Mouse (Mus musculus): ENCODE measurements at regions not wholly inside any gene's neighbourhood (a gene's known extent, or its start where the extent isn't known, plus 50 kb on each side); places are given as distances from the start of the nearest gene placed in this dataset.

DNA sequence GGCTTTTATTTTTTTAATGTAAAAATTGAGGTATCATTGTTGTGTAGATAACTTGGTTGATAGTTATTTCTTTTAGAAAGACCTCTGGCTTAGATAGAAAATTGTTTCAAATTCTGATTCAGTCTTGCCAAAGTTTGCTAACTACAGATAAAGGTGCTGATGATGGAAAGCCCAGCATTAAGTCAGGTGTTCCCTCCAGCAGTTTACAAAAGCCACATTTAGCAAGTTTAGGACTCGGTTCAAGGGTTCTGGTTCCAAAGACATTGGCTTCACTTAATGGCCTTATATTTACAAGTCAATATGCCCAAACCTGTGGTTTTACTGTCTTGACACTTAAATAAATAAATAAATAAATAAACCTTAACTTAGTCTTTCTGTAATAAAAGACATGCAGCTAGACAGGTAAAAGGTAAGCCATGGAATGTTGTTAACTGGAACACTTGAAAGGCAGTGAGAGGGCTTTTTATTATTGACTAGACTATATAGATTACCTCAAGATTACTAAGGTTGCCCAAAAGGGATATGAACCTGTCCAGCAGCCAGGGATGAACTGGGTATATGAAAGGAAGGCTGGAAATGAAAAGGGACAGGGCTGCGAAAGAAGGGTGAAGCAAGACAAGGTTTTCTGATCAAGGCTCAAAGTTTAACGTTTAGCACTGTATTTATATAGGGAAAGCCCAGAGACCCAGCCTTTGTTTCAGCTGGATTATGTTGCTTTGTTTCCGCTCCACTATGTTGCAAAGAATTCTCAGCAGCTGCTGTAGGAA, 1472.9 kb upstream of the Slc10a2 start:
- Histone ChIP-seq H3K9me3 (replicated peaks; ENCODE audit: control insufficient read depth, low read length) (no peaks in the 10 kb centered on the region), H3K4me1 (ENCODE audit: control insufficient read depth, insufficient read depth) (no peaks in the 10 kb centered on the region), H3K27ac (ENCODE audit: low read depth) (no peak overlapping the region), H3K4me2 (ENCODE audit: low read depth, low read length) (no peak overlapping the region), H3K9ac (replicated peaks; ENCODE audit: low read depth, low read length) (no peak overlapping the region), H3K4me3 (ENCODE audit: low read depth, low read length) (no peak overlapping the region), H3K27me3 (ENCODE audit: control insufficient read depth, insufficient read depth, low read length) (no peaks in the 10 kb centered on the region), H3K36me3 (replicated peaks; ENCODE audit: control insufficient read depth, insufficient read depth, low read length) (no peaks in the 10 kb centered on the region)
- DNase-seq (ENCODE audit: low spot score) = no peak
- 73% methylated on average over 4 of the region's 4 CpGs for WGBS
- no peak for TF ChIP-seq EP300 (IDR thresholded peaks at IDR 0.05; ENCODE audit: low read depth)
- TF ChIP-seq CTCF (IDR thresholded peaks at IDR 0.05; ENCODE audit: low read depth) = no peak
- no peak for ATAC-seq (ENCODE audit: insufficient read depth, low read depth)

- DNase-seq (ENCODE audit: low spot score) (no peak), ATAC-seq (ENCODE audit: insufficient read depth, low read depth) (no peak)
- no peak overlapping the region for H3K27ac ChIP-seq (ENCODE audit: low read depth)
- no peaks in the 10 kb centered on the region for H3K9me3 ChIP-seq (replicated peaks; ENCODE audit: control insufficient read depth, low read length)
- no peak overlapping the region for H3K9ac ChIP-seq (replicated peaks; ENCODE audit: low read depth, low read length)
- 43% methylated on average over 4 of the region's 4 CpGs for WGBS
- H3K36me3 ChIP-seq (replicated peaks; ENCODE audit: control insufficient read depth, insufficient read depth, low read length) = no peaks in the 10 kb centered on the region
- H3K4me1 ChIP-seq (ENCODE audit: control insufficient read depth, insufficient read depth) = no peaks in the 10 kb centered on the region
- H3K4me3 ChIP-seq (ENCODE audit: low read depth, low read length) = no peak overlapping the region
- no peak for TF ChIP-seq CTCF (IDR thresholded peaks at IDR 0.05; ENCODE audit: low read depth)
- no peak for TF ChIP-seq EP300 (IDR thresholded peaks at IDR 0.05; ENCODE audit: low read depth)
- H3K4me2 ChIP-seq (ENCODE audit: low read depth, low read length) = no peak overlapping the region
- H3K27me3 ChIP-seq (ENCODE audit: control insufficient read depth, insufficient read depth, low read length) = no peaks in the 10 kb centered on the region
Measured at GRCm38 (mm10) chr8:6575241-6575640, 1470.1 kb upstream of the Slc10a2 start.

DNA sequence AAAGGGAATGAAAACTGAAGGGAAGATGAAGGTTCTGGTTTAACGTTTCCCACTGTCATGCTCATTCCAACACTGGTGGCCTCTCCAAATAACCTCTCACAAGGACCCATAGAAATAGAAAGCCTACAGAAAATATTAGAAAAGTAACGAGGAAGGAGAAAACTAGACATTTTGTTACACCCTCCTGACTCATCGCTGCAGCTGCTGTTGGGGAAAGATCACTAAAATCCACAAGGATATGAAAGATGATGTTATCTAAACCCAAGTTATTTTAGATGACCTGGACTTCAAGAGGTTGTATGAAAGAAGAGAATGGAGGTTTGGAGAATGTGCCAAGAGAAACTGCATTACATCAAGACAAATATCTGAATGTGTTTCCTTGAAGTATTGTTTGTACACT, 1468.3 kb upstream of the Slc10a2 start:
- 76% methylated on average over 3 of the region's 3 CpGs for WGBS
- H3K27ac ChIP-seq (ENCODE audit: low read depth) = no peak overlapping the region
- DNase-seq (ENCODE audit: low spot score) = no peak
- H3K4me3 ChIP-seq (ENCODE audit: low read depth, low read length) = no peak overlapping the region
- no peaks in the 10 kb centered on the region for H3K4me1 ChIP-seq (ENCODE audit: control insufficient read depth, insufficient read depth)
- H3K9me3 ChIP-seq (replicated peaks; ENCODE audit: control insufficient read depth, low read length) = no peaks in the 10 kb centered on the region
- TF ChIP-seq CTCF (IDR thresholded peaks at IDR 0.05; ENCODE audit: low read depth) (no peak), EP300 (IDR thresholded peaks at IDR 0.05; ENCODE audit: low read depth) (no peak)
- ATAC-seq (ENCODE audit: insufficient read depth, low read depth) = no peak
- H3K9ac ChIP-seq (replicated peaks; ENCODE audit: low read depth, low read length) = no peak overlapping the region
- H3K36me3 ChIP-seq (replicated peaks; ENCODE audit: control insufficient read depth, insufficient read depth, low read length) = no peaks in the 10 kb centered on the region
- H3K4me2 ChIP-seq (ENCODE audit: low read depth, low read length) = no peak overlapping the region
- no peaks in the 10 kb centered on the region for H3K27me3 ChIP-seq (ENCODE audit: control insufficient read depth, insufficient read depth, low read length)

- no peaks in the 10 kb centered on the region for H3K27me3 ChIP-seq (ENCODE audit: control insufficient read depth, insufficient read depth, low read length)
- no peak for TF ChIP-seq EP300 (IDR thresholded peaks at IDR 0.05; ENCODE audit: low read depth)
- peak; percentile 72 for TF ChIP-seq CTCF (IDR thresholded peaks at IDR 0.05; ENCODE audit: low read depth)
- no peak overlapping the region for H3K9ac ChIP-seq (replicated peaks; ENCODE audit: low read depth, low read length)
- DNase-seq (ENCODE audit: low spot score) (peak; percentile 33), ATAC-seq (ENCODE audit: insufficient read depth, low read depth) (no peak)
- H3K4me1 ChIP-seq (ENCODE audit: control insufficient read depth, insufficient read depth) = no peaks in the 10 kb centered on the region
- H3K4me3 ChIP-seq (ENCODE audit: low read depth, low read length) = no peak overlapping the region
- H3K36me3 ChIP-seq (replicated peaks; ENCODE audit: control insufficient read depth, insufficient read depth, low read length) = no peaks in the 10 kb centered on the region
- no peaks in the 10 kb centered on the region for H3K9me3 ChIP-seq (replicated peaks; ENCODE audit: control insufficient read depth, low read length)
- H3K27ac ChIP-seq (ENCODE audit: low read depth) = no peak overlapping the region
- peak overlapping the region; percentile 15; the same call in 1 of the 2 replicates for H3K4me2 ChIP-seq (ENCODE audit: low read depth, low read length)
- 27% methylated on average over 9 of the region's 9 CpGs for WGBS
Measured at GRCm38 (mm10) chr8:6572066-6572665, 1467.0 kb upstream of the Slc10a2 start.

GRCm38 (mm10) chr8:6550965-6551364, 1445.8 kb upstream of the Slc10a2 start:
- Histone ChIP-seq H3K27ac (ENCODE audit: low read depth) (no peak overlapping the region), H3K4me3 (ENCODE audit: low read depth, low read length) (no peak overlapping the region), H3K36me3 (replicated peaks; ENCODE audit: control insufficient read depth, insufficient read depth, low read length) (no peaks in the 10 kb centered on the region), H3K9ac (replicated peaks; ENCODE audit: low read depth, low read length) (no peak overlapping the region), H3K9me3 (replicated peaks; ENCODE audit: control insufficient read depth, low read length) (no peaks in the 10 kb centered on the region), H3K27me3 (ENCODE audit: control insufficient read depth, insufficient read depth, low read length) (no peaks in the 10 kb centered on the region), H3K4me1 (ENCODE audit: control insufficient read depth, insufficient read depth) (no peaks in the 10 kb centered on the region), H3K4me2 (ENCODE audit: low read depth, low read length) (no peak overlapping the region)
- no peak for ATAC-seq (ENCODE audit: insufficient read depth, low read depth)
- TF ChIP-seq EP300 (IDR thresholded peaks at IDR 0.05; ENCODE audit: low read depth) (no peak), CTCF (IDR thresholded peaks at IDR 0.05; ENCODE audit: low read depth) (no peak)
- no peak for DNase-seq (ENCODE audit: low spot score)

Data from heart, postnatal 0 days (tissue).